Mouse (Mus musculus) hindbrain, postnatal 0 days (tissue): Measurements from ENCODE around the gene Ncor2. TPM values are rescaled to one million over a fixed set of nuclear protein-coding genes. Genes with fewer than 3 reads are reported as not detected.

Experiments used
- ATAC-seq: fragments of 200-750 bp; cut with Nextera tagmentation; 2 replicates; pipeline ENCODE4 v1.8.0; 2017; ENCODE audit warnings: mild to moderate bottlenecking, moderate TSS enrichment, moderate library complexity
- DNase-seq: peaks from one replicate; pipeline ENCODE4 v3.0.0-alpha.2; 2015; ENCODE audit warnings: low spot score
- H3K27ac ChIP-seq: fragments of 300-500 bp; sonication (generic); 2 replicates; pipeline ENCODE4 v1.5.1; 2014; ENCODE audit warnings: mild to moderate bottlenecking
- H3K27me3 ChIP-seq: fragments of 300-500 bp; sonication (generic); 2 replicates; pipeline ENCODE4 v1.6.1; 2014; ENCODE audit warnings: low read length, mixed read lengths; ENCODE audit not compliant: insufficient read depth
- H3K36me3 ChIP-seq: fragments of 300-500 bp; sonication (generic); 2 replicates; pipeline ENCODE4 v1.6.1; 2014; ENCODE audit warnings: low read length, mixed read lengths; ENCODE audit not compliant: insufficient read depth
- H3K4me1 ChIP-seq: fragments of 300-500 bp; sonication (generic); 2 replicates; pipeline ENCODE4 v1.6.1; 2014; ENCODE audit warnings: antibody characterized with exemption, low read length, mixed read lengths; ENCODE audit not compliant: insufficient read depth
- H3K4me2 ChIP-seq: fragments of 300-500 bp; sonication (generic); 2 replicates; pipeline ENCODE4 v1.6.1; 2014; ENCODE audit warnings: low read depth, mild to moderate bottlenecking, low read length, moderate library complexity, mixed read lengths
- H3K4me3 ChIP-seq: fragments of 300-500 bp; sonication (generic); 2 replicates; pipeline ENCODE4 v1.5.1; 2014; ENCODE audit warnings: low read length
- H3K9ac ChIP-seq: fragments of 300-500 bp; sonication (generic); replicated peaks from 2 replicates; pipeline ENCODE4 v1.6.1; 2014; ENCODE audit warnings: mild to moderate bottlenecking, low read length, moderate library complexity, mixed read lengths
- H3K9me3 ChIP-seq: fragments of 300-500 bp; sonication (generic); 2 replicates; pipeline ENCODE4 v1.6.1; 2016; ENCODE audit warnings: low read length, mixed read lengths
- CTCF ChIP-seq: IDR thresholded peaks from 2 replicates; pipeline ENCODE4 v1.5.1; 2016; ENCODE audit warnings: antibody characterized with exemption, control low read depth, low read depth
- WGBS: fragments of 180-500 bp; shearing (Covaris S2); extraction: QIAGEN DNeasy Blood & Tissue Kit; methylation state at CpG from one replicate; pipeline ENCODE4 v1.1.7; 2014; 5-methylcytosine and 5-hydroxymethylcytosine counted together
- polyA plus RNA-seq: library from polyadenylated mRNA; unstranded; fragments of >200 nt; fragmentation: Nextera tagmentation; extraction: Ambion mirVana; gene quantifications from 2 replicates; pipeline ENCODE4 v1.2.1, GENCODE M21; 2015
- total RNA-seq: library from RNA; depleted of rRNA; stranded (reverse); fragments of >200 nt; gene quantifications from 2 replicates; pipeline ENCODE4 v1.2.3, GENCODE M21; 2014

Ncor2 gene
- total and polyA plus RNA-seq, 2 experiments from 2014 or later: 22.7 to 35.4 TPM

DNA sequence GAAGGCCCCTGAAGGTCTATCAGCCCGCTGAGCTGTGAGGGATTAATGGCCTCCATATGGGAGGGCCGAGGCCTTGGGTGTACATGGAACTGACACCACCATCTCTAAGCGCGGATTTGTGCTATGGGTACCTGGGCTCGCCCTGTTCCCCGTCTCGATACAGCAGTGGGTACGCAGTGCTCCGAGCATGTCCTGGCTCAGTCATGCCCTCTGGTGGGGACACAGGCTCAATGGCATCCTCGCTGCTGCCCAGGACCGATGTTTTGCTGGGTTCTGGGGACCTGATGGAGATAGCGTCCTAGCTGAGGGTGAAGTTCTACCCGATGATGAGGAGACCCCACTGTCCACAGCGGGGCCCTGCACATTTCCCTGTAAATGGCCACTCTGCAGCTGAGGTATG, 155.0 kb downstream of the Ncor2 start:
- DNase-seq: peak; percentile 68
- Histone ChIP-seq H3K9me3 (no peaks in the 10 kb centered on the region), H3K4me2 (no peak overlapping the region), H3K27me3 (no peaks in the 10 kb centered on the region), H3K9ac (no peak overlapping the region), H3K36me3 (peaks cover 63% of the 10 kb centered on the region), H3K4me3 (no peak overlapping the region), H3K4me1 (no peaks in the 10 kb centered on the region), H3K27ac (no peak overlapping the region)
- peak; percentile 39; the same call in 1 of the 2 replicates for ATAC-seq
- 77% methylated on average over 14 of the region's 14 CpGs for WGBS
- TF ChIP-seq CTCF: peak; percentile 88

DNA sequence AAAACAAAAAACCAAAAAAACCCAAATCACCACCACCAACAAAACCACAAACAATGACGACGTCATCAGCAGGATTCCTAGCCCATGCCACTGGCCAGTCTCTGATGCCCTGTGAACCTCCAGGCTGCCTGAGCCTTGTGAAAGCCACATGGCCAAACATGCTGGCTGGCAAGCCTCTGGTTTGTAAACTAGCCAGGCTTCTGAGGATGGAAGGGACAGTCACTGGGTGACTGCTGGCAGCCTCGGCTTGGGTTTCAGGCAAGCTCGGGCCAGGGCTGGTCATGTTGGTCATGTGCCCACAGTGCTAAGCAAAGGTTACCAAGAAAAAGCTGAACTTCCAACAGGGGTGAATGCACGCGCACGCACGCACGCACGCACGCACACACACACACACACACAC, 157.7 kb downstream of the Ncor2 start:
- Histone ChIP-seq H3K9me3 (no peaks in the 10 kb centered on the region), H3K9ac (no peak overlapping the region), H3K27me3 (no peaks in the 10 kb centered on the region), H3K4me1 (no peaks in the 10 kb centered on the region), H3K4me2 (no peak overlapping the region), H3K36me3 (peaks cover 61% of the 10 kb centered on the region), H3K4me3 (no peak overlapping the region), H3K27ac (no peak overlapping the region)
- no peak for ATAC-seq
- DNase-seq: peak; percentile 57
- TF ChIP-seq CTCF: no peak
- WGBS: 74% methylated on average over 11 of the region's 11 CpGs

DNA sequence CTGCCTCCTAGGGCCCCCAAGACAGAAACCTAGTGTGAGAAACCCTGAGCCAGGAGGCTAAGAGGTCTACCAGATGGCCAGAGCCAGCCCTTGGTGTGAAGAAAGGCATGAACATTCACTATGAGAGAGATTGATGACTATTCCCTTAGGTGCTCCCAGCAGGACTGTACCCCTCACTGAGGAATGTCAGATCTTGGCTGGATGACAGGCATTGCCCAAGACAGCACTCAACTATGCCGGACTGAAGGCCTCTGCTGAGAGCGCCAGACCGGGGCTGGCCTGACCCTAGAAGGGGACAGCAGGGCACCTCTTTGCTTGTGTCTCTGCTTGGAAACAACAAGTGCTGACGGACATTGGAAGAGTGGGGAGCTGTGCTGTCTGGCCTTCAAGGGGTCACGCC, 159.9 kb downstream of the Ncor2 start:
- Histone ChIP-seq H3K9ac (no peak overlapping the region), H3K9me3 (no peaks in the 10 kb centered on the region), H3K36me3 (peaks cover 52% of the 10 kb centered on the region), H3K4me2 (no peak overlapping the region), H3K4me1 (no peaks in the 10 kb centered on the region), H3K27ac (no peak overlapping the region), H3K4me3 (no peak overlapping the region), H3K27me3 (no peaks in the 10 kb centered on the region)
- ATAC-seq (peak; percentile 3; the same call in 1 of the 2 replicates), DNase-seq (no peak)
- 70% methylated on average over 5 of the region's 5 CpGs for WGBS
- TF ChIP-seq CTCF: no peak

DNA sequence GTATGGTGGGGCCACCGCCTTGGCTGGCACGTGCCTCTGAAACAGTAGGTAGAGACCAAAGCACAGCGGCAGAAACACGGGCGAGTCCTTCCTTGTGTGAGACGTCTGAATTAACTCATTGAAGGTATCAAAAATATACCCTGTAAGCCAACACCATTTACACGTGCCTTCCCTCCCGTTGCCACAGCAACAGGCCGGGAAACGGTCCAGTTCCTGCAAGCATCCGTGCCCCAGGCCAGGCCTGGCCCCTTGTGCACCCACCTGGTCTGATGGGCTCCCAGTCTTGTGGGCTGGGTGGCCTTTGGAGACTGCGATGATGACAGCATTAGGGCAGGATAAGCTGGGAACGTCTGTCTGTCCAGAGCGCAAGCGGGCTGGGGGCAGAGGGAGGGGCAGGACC, 161.7 kb downstream of the Ncor2 start:
- H3K9ac ChIP-seq: no peak overlapping the region
- H3K27me3 ChIP-seq: no peaks in the 10 kb centered on the region
- no peak overlapping the region for H3K4me3 ChIP-seq
- 45% methylated on average over 15 of the region's 15 CpGs for WGBS
- no peaks in the 10 kb centered on the region for H3K9me3 ChIP-seq
- ATAC-seq (no peak), DNase-seq (peak; percentile 51)
- no peaks in the 10 kb centered on the region for H3K4me1 ChIP-seq
- TF ChIP-seq CTCF: no peak
- no peak overlapping the region for H3K4me2 ChIP-seq
- no peak overlapping the region for H3K27ac ChIP-seq
- peaks cover 34% of the 10 kb centered on the region for H3K36me3 ChIP-seq

DNA sequence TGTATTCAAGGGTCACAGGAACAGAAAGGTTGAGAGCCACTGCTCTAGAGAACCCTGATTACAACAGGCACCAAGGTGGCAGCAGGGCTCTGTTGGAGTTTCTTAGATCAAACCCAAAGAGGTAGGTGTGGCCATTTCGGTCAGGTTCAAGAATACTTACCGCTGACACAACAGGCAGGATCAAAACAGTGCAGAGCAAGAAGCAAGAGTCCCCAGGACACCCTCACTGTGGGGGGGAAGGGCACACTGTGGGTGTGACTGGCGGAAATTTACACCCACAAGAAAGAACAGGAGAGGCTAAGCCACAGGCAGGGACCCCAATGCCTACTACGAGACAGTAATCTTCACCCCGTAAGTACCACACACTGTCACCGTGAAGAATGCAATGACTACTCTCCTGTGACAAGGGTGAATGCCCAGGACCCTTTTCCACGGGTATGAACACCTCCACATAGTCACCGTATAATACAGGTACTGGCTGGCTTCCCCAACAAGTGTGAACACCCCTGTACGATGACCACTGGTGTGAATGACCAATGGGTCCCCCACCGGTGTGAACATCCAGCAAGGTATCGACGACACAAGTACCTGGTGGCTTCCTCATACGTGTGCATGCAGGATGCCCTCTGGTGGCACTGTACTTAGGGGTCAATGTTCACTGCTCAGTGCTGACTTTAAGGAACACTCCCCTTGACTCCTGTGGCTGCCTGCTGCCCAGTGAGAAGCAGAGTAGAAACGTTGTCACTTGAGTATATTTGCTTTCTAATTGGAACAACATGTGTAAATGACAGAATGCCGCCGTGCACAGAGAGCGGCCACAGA, 162.4 kb downstream of the Ncor2 start:
- peaks cover 33% of the 10 kb centered on the region for H3K36me3 ChIP-seq
- 84% methylated on average over 17 of the region's 17 CpGs for WGBS
- H3K4me2 ChIP-seq: no peak overlapping the region
- no peaks in the 10 kb centered on the region for H3K9me3 ChIP-seq
- no peak overlapping the region for H3K27ac ChIP-seq
- no peak overlapping the region for H3K4me3 ChIP-seq
- no peaks in the 10 kb centered on the region for H3K27me3 ChIP-seq
- H3K4me1 ChIP-seq: no peaks in the 10 kb centered on the region
- DNase-seq: no peak
- H3K9ac ChIP-seq: no peak overlapping the region
- TF ChIP-seq CTCF: peak; percentile 39
- no peak for ATAC-seq

DNA sequence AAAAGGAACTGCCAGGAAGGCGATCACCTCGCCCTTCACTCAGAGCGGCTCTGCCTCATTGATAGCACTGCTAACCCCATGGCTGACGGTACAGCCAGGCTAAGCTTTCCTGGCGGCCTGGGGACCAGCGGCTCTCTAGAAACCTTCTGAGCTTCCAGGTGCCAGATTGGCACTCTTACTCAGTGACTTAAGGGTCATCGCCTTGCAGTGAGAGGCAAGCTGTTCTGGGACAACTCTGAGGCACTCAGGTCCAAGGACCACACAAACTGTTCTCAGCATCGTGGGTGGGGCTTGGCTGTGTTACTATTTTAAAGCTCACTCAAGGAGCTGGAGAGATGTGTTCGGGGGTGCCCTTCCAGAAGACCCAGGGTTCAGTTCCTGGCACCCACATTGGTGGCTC, 163.4 kb downstream of the Ncor2 start:
- no peak overlapping the region for H3K4me3 ChIP-seq
- peaks cover 33% of the 10 kb centered on the region for H3K36me3 ChIP-seq
- H3K4me2 ChIP-seq: no peak overlapping the region
- no peaks in the 10 kb centered on the region for H3K9me3 ChIP-seq
- no peak overlapping the region for H3K27ac ChIP-seq
- 77% methylated on average over 9 of the region's 9 CpGs for WGBS
- DNase-seq (no peak), ATAC-seq (no peak)
- no peaks in the 10 kb centered on the region for H3K4me1 ChIP-seq
- no peaks in the 10 kb centered on the region for H3K27me3 ChIP-seq
- TF ChIP-seq CTCF: no peak
- no peak overlapping the region for H3K9ac ChIP-seq

DNA sequence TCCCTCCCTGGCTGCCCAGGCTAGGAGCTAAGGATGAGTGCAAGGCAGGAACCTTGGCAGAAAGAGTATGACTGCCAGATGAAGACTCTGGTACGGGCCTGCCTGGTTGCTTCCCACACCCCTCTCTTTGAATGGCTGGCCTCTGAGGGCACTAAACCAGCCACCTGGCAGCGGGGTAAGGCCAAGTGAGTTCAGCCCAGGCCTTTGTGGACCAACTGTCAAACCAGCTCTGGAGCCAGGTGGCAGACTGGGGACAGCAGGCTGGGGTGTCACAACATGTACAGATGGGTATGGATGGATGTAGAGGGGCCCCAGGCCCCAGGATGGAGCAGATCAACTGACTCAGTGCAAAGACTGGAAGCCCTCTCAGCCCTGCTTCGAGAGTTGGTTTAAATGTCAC, 164.0 kb downstream of the Ncor2 start:
- no peak for DNase-seq
- Histone ChIP-seq H3K36me3 (peaks cover 33% of the 10 kb centered on the region), H3K9ac (no peak overlapping the region)

More for the DNA sequence above, 164.0 kb downstream of the Ncor2 start:
- ATAC-seq: no peak
- Histone ChIP-seq H3K27ac (no peak overlapping the region), H3K9me3 (no peaks in the 10 kb centered on the region), H3K4me1 (no peaks in the 10 kb centered on the region), H3K27me3 (no peaks in the 10 kb centered on the region), H3K4me2 (no peak overlapping the region), H3K4me3 (no peak overlapping the region)
- no peak for TF ChIP-seq CTCF
- 69% methylated on average over 3 of the region's 3 CpGs for WGBS
